Mouse (Mus musculus) hindbrain, embryonic 16.5 days (tissue): Measurements from ENCODE around the gene Rrbp1. TPM values are rescaled to one million over a fixed set of nuclear protein-coding genes. Genes with fewer than 3 reads are reported as not detected.

Experiments
- ATAC-seq: fragments of 200-750 bp; cut with Nextera tagmentation; 2 replicates; pipeline ENCODE4 v1.8.0; 2017; ENCODE audit warnings: moderate TSS enrichment, moderate library complexity
- H3K27ac ChIP-seq: fragments of 300-500 bp; sonication (generic); 2 replicates; pipeline ENCODE4 v1.5.1; 2014; ENCODE audit warnings: low read depth, mild to moderate bottlenecking, control low read depth, low read length, moderate library complexity
- H3K27me3 ChIP-seq: fragments of 300-500 bp; sonication (generic); replicated peaks from 2 replicates; pipeline ENCODE4 v1.6.1; 2014; ENCODE audit warnings: low read length; ENCODE audit not compliant: control insufficient read depth, insufficient read depth
- H3K36me3 ChIP-seq: fragments of 300-500 bp; sonication (generic); 2 replicates; pipeline ENCODE4 v1.6.1; 2014; ENCODE audit warnings: mild to moderate bottlenecking, low read length, moderate library complexity, mixed read lengths; ENCODE audit not compliant: control insufficient read depth, insufficient read depth
- H3K4me1 ChIP-seq: fragments of 300-500 bp; sonication (generic); 2 replicates; pipeline ENCODE4 v1.6.1; 2014; ENCODE audit warnings: low read depth, low read length; ENCODE audit not compliant: control insufficient read depth, insufficient read depth
- H3K4me2 ChIP-seq: fragments of 300-500 bp; sonication (generic); 2 replicates; pipeline ENCODE4 v1.6.1; 2014; ENCODE audit warnings: mild to moderate bottlenecking, low read length, control low read depth, moderate library complexity
- H3K4me3 ChIP-seq: fragments of 300-500 bp; sonication (generic); 2 replicates; pipeline ENCODE4 v1.5.1; 2014; ENCODE audit warnings: mild to moderate bottlenecking, low read length, control low read depth, moderate library complexity
- H3K9ac ChIP-seq: fragments of 300-500 bp; sonication (generic); 2 replicates; pipeline ENCODE4 v1.6.1; 2014; ENCODE audit warnings: low read depth, mild to moderate bottlenecking, control low read depth, low read length, moderate library complexity
- H3K9me3 ChIP-seq: fragments of 300-500 bp; sonication (generic); 2 replicates; pipeline ENCODE4 v1.6.1; 2014; ENCODE audit warnings: mild to moderate bottlenecking, low read length, moderate library complexity; ENCODE audit not compliant: control insufficient read depth
- WGBS: fragments of 180-500 bp; shearing (Covaris S2); extraction: QIAGEN DNeasy Blood & Tissue Kit; methylation state at CpG from one replicate; pipeline ENCODE4 v1.1.7; 2014; 5-methylcytosine and 5-hydroxymethylcytosine counted together
- polyA plus RNA-seq: library from polyadenylated mRNA; unstranded; fragments of >200 nt; fragmentation: Nextera tagmentation; extraction: Ambion mirVana; gene quantifications from 2 replicates; pipeline ENCODE4 v1.2.1, GENCODE M21; 2015

Rrbp1 gene
- polyA plus RNA-seq, 1 experiment from 2014 or later, result 32.8 TPM

- Histone ChIP-seq H3K9me3 (no peaks in the 10 kb centered on the region), H3K27ac (peak overlapping the region; percentile 90), H3K4me1 (peaks cover 16% of the 10 kb centered on the region), H3K36me3 (no peaks in the 10 kb centered on the region), H3K9ac (peak overlapping the region; percentile 88), H3K4me3 (peak overlapping the region; percentile 94), H3K27me3 (no peaks in the 10 kb centered on the region), H3K4me2 (peak overlapping the region; percentile 68)
- ATAC-seq, result 0 out of 2 replicates have a peak, but pooled peaks have one; percentile 0
- 6% methylated on average over 28 of the region's 30 CpGs for WGBS
Observed at GRCm38 (mm10) chr2:144009551-144010281, 1.3 kb downstream of the Rrbp1 start.

DNA sequence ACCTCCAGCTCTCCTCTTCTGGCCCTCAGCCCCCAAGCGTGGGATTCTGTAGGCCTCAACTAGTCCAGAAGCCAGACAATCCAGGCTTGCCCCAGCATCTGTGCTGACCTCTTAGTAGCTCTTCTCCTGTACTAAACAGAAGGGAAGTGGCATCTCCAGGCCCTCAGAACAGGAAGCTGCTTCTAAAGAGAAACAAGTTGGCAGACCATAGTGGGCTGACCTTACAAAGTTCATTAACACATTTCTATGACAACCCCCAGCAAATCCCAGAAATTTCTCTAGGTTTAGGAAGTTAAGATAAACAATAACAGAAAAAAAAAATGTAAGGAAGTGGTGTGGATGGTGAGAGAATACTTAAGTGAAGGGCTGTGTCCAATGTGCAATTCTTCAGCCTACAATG lies 2.0 kb downstream of the Rrbp1 start:
- Histone ChIP-seq H3K4me2 (peak overlapping the region; percentile 68), H3K27ac (0 out of 2 replicates have a peak overlapping the region, but pooled peaks have one; percentile 16)

DNA sequence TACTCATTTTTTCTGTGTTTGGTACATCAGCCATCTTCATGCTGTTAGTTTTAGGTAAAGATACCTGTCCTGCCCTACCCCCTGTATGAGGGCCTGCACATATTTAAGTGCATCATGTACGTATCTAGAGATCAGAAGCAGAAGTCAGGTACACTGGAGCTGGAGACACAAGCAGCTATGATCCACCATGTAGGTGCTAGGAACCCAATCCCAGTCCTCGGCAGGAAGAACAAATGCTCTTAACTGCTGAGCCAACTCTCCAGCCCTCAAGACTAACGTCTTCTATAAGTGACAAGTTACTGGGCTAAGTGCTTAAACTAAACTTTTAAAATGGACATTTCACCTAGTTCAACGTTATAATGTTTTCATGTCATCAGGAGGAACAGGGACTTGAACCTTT lies 3.9 kb downstream of the Rrbp1 start:
- no peak overlapping the region for H3K4me3 ChIP-seq
- peaks cover 22% of the 10 kb centered on the region for H3K4me1 ChIP-seq
- no peak for ATAC-seq
- no peaks in the 10 kb centered on the region for H3K9me3 ChIP-seq
- H3K27me3 ChIP-seq, result no peaks in the 10 kb centered on the region
- no peaks in the 10 kb centered on the region for H3K36me3 ChIP-seq
- no peak overlapping the region for H3K9ac ChIP-seq
- no peak overlapping the region for H3K27ac ChIP-seq
- H3K4me2 ChIP-seq, result no peak overlapping the region
- over 99% methylated on average over 4 of the region's 4 CpGs for WGBS

More for the DNA sequence above, 2.0 kb downstream of the Rrbp1 start:
- ATAC-seq, result no peak
- Histone ChIP-seq H3K4me3 (peak overlapping the region; percentile 94; the same call in 1 of the 2 replicates), H3K4me1 (peaks cover 18% of the 10 kb centered on the region), H3K36me3 (no peaks in the 10 kb centered on the region), H3K9ac (no peak overlapping the region), H3K9me3 (no peaks in the 10 kb centered on the region), H3K27me3 (no peaks in the 10 kb centered on the region)
- WGBS, result 77% methylated on average over 1 of the region's 1 CpGs

DNA sequence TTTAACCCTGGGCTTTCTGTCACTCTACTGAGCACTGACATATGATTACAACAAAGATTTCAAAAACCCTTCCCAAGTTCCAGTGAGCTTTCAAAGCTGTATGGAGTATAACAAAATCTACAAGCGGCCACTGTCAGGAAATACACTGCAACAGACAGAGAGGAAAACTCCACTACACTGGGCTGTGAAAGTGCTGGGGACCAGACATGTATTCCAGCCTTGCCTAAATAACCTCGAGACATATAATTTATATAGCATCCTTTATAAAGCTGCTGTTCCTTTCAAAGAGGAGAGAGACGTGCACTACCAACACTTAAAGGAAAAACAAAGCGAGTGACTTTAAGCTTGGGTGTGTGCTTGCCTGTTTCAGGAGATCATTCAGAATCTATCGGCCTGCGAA lies 4.4 kb downstream of the Rrbp1 start:
- no peak overlapping the region for H3K4me2 ChIP-seq
- no peak for ATAC-seq
- no peak overlapping the region for H3K9ac ChIP-seq
- no peaks in the 10 kb centered on the region for H3K36me3 ChIP-seq
- no peaks in the 10 kb centered on the region for H3K27me3 ChIP-seq
- H3K27ac ChIP-seq, result no peak overlapping the region
- H3K4me1 ChIP-seq, result peaks cover 22% of the 10 kb centered on the region
- H3K4me3 ChIP-seq, result no peak overlapping the region
- no peaks in the 10 kb centered on the region for H3K9me3 ChIP-seq
- WGBS, result 87% methylated on average over 6 of the region's 6 CpGs

- WGBS, result 79% methylated on average over 6 of the region's 6 CpGs
Observed at GRCm38 (mm10) chr2:144005166-144005955, 5.7 kb downstream of the Rrbp1 start.

DNA sequence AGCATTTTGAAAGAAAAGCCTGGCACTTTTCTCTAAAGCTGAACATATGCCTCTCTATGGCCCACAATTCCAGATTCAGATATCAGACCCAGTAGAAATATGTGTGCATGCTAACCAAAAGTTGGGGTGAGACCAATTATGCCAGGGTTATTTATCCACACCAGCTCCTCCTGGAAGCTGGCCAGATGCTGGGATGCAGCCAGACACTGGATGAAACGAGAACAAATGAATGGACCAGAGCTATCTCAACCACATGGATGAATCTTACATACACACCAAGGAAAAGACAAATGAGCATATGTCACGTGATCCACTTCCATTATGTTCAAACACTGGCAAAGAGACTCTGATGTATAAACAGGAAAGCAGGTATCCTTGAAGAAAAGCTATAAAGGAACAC lies 7.5 kb downstream of the Rrbp1 start:
- WGBS, result 42% methylated on average over 2 of the region's 2 CpGs
- Histone ChIP-seq H3K27ac (no peak overlapping the region), H3K4me1 (peaks cover 7% of the 10 kb centered on the region), H3K36me3 (no peaks in the 10 kb centered on the region), H3K27me3 (no peaks in the 10 kb centered on the region), H3K9ac (no peak overlapping the region), H3K4me3 (no peak overlapping the region), H3K4me2 (no peak overlapping the region), H3K9me3 (no peaks in the 10 kb centered on the region)
- ATAC-seq, result peak; percentile 52; the same call in 1 of the 2 replicates

More at GRCm38 (mm10) chr2:144005166-144005955, 5.7 kb downstream of the Rrbp1 start:
- no peak for ATAC-seq
- no peaks in the 10 kb centered on the region for H3K9me3 ChIP-seq
- H3K27me3 ChIP-seq, result no peaks in the 10 kb centered on the region
- no peak overlapping the region for H3K9ac ChIP-seq
- H3K36me3 ChIP-seq, result no peaks in the 10 kb centered on the region
- H3K4me2 ChIP-seq, result no peak overlapping the region
- H3K27ac ChIP-seq, result no peak overlapping the region
- peaks cover 21% of the 10 kb centered on the region for H3K4me1 ChIP-seq
- H3K4me3 ChIP-seq, result no peak overlapping the region

DNA sequence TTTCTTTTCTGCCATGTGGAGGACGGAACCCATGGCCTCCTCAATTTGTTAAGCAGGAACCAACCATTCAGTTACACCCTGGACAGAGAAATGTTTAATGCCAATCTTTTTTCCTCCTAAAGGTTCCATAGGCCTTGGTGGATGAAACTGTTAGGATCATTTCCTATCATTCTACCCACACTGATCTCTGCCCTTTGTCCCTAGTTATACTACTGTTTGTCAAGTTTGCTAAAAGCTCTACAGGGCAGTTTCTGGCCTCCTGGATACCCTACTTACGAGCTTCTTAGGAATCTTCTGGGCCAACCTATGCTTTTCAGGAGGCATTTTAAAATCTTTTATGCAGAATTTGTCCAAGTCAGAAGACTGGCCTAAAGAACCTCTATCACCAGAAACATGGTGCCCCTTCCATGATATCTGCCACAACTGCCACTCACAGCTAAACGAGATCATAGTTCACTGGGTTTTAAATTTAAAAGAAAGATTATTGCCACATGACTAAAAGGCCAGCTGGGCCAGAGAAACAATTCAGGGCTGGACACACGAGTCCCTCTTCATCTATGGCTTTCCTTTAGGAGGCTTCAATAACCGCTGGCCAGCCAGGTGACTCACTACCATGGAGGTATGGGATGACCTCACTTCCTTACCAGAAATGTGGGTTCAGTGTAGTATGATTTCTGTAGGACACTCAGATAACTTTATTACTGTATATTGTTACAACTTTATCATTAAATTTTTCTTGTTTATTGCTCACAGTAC lies 8.7 kb downstream of the Rrbp1 start:
- Histone ChIP-seq H3K4me1 (peaks cover 7% of the 10 kb centered on the region), H3K9ac (no peak overlapping the region), H3K27ac (no peak overlapping the region), H3K9me3 (no peaks in the 10 kb centered on the region), H3K36me3 (no peaks in the 10 kb centered on the region), H3K27me3 (no peaks in the 10 kb centered on the region), H3K4me3 (no peak overlapping the region), H3K4me2 (no peak overlapping the region)
- WGBS, result 87% methylated on average over 5 of the region's 5 CpGs
- no peak for ATAC-seq

DNA sequence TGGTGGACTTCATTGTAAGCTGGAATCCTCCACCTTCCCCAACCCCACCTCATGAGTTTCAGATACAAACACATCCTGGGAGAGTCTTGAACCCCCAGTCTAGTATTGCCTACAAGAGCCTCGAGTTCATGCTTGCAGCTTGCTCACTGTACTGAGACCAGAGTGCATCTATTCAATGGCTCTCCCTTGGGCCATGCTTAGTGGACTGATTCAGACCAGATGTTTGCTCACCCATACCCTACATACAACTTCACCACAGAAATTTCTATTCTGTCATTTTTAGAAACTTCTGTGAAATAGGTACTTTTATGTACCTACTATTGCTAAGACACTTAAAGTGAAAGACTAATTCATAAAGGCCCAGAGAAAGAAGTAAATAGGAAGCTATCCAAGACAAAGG lies 18.1 kb downstream of the Rrbp1 start:
- Histone ChIP-seq H3K4me3 (no peak overlapping the region), H3K4me1 (no peaks in the 10 kb centered on the region), H3K27ac (no peak overlapping the region), H3K9ac (no peak overlapping the region), H3K36me3 (no peaks in the 10 kb centered on the region), H3K4me2 (no peak overlapping the region), H3K27me3 (no peaks in the 10 kb centered on the region), H3K9me3 (no peaks in the 10 kb centered on the region)
- WGBS, result 96% methylated on average over 1 of the region's 1 CpGs
- ATAC-seq, result no peak
